Mouse (Mus musculus) right cerebral cortex, adult 18-20 months (tissue): ENCODE measurements around the gene Fcer2a.
A peak's percentile ranks its signal among the peaks of the same experiment; 100 is the strongest.

ENCODE experiments used
- DNase-seq: peaks from one replicate; pipeline ENCODE4 v3.0.0; 2022; ENCODE audit warnings: mixed read lengths

Fcer2a gene

GRCm38 (mm10) chr8:3694121-3694520, at the start of gene Fcer2a:
Gene Fcer2a, minus strand, starts transcription at chr8:3694175.
- no peak for DNase-seq

- no peak for DNase-seq
Measured at GRCm38 (mm10) chr8:3736947-3737346, 43.0 kb upstream of the Fcer2a start.

GRCm38 (mm10) chr8:3735599-3735998, 41.6 kb upstream of the Fcer2a start:
- peak; percentile 25 for DNase-seq

DNA sequence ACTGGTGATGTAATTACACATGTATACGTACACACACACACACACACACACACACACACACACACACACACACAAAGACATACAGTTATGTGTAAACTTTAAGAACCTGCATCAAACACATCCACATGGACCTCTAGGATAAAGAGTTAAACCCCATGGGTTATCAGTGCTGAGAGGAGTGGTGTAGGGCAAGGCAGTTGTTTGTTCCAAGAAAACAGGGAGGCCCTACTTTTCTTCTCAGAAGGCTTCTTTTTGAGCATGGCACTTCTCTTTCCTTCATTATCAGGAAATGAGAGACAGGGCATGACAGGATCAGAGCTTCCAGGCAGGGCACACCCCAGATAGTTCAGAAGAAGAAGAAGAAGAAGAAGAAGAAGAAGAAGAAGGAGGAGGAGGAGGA, 40.1 kb upstream of the Fcer2a start:
- DNase-seq, result no peak

GRCm38 (mm10) chr8:3721041-3721440, 27.1 kb upstream of the Fcer2a start:
- no peak for DNase-seq

- no peak for DNase-seq
Measured at GRCm38 (mm10) chr8:3720551-3720950, 26.6 kb upstream of the Fcer2a start, which contains the start of gene Clec4g. Gene Clec4g, minus strand, starts transcription at chr8:3720651.

GRCm38 (mm10) chr8:3718559-3718958, 24.6 kb upstream of the Fcer2a start:
- peak; percentile 66 for DNase-seq

DNA sequence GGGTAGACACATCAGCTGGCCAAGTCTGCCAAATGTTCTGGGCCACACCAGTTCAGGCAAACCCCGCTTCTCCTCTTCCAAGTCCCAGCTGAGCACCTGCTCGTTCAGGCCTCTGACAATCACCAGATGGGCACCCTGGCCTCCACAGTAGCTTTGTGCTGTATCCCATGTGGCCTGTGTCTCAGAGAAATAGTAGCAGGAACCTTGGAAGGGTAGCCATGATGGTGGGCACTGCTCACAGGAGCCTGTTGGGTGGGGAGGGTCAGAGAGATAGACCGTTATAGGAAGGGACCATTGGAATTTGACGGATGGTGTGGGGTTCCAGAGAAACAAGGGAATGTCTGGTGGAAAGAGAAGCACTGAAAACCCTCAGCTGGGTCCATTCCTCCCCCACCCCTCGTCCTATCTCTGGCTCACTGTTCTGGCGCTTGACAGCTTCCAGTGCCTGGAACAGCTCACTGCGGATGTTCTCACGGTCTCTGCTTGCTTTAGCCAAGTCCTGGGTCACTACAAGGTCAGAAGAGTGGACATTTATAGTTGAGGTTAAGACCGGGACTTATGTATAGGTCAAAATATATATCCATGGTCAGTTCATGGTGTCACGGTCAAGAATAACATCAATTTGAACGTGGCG, 23.5 kb upstream of the Fcer2a start:
- DNase-seq, result no peak

- DNase-seq, result no peak
Measured at GRCm38 (mm10) chr8:3711646-3712045, 17.7 kb upstream of the Fcer2a start.

GRCm38 (mm10) chr8:3710312-3710711, 16.3 kb upstream of the Fcer2a start:
- no peak for DNase-seq

DNA sequence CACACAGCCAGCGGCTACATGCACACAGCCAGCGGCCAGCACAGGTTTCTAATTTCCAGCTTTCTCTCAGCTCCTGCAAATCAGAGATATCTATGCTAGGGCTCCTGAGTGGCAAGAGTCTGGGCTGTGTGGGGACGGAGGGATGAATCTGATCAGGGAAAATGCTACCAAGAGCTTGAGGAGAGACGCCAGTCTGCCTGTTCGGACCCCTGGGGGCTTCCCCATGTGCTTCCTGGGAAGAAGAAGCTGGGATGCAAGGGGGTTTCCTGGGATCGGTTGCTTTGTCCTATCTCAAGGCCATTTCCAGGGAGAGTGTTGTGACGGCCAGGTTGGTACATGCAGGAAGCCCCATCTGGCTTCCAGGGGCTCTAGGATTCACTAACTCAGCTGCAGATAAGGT, 13.6 kb upstream of the Fcer2a start:
- no peak for DNase-seq

DNA sequence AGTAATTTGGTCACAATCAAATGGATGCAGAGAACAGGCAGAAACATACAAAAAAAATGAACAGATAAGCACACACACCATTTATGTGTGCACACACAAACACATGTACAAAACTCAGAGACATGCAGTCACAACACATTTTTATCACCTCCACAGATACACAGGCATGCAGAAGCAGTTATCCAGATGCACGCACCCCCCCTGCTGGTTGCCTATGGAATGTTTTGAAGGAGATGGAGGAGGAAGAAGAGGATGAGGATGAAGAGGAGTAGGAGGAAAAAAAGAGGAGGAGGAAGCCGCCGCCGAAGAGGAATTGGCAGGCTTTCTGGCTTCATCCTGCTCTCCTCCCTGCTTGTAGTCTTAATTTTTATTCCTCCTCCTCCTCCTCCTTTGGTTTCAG, 11.7 kb upstream of the Fcer2a start:
- peak; percentile 40 for DNase-seq

- DNase-seq, result no peak
Measured at GRCm38 (mm10) chr8:3701491-3701890, 7.5 kb upstream of the Fcer2a start.

DNA sequence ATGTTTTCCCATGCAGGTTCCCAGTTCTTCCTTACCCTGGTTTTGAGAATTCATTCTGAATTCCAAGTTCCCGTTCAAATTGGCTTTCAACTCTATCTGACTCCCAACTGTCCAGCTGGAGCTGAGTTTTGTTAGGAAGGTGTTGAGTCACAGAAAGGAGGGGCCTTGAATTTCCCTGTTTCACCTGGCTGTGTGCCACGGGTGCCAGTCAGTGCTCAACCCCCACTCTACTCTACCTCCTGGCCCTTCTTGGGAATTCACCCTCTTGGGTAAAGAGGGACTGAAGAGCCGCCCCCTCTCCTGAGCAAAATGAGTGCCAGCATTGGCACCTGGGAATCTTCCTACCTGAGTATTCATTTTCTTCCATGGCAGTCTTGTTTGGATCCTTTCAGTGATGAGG, 3.2 kb downstream of the Fcer2a start:
- no peak for DNase-seq

DNA sequence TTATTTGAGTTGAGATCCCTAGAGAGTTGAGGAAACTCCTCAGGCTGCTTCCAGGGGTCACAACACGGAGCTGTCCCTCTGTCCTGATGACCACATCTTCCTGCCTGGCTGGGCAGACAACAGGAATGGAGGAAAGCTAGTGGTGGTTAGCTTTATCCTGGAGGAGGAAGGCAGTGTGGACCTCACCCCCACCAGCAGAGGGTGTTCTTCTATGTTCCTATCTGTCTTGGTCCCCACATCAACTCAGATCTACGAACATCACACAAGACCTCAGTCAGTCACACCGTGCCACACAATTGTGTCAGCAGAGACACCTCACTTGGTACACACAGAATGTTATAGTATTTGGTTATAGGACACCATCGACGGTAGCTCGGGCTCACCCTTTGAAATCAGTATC, 6.4 kb downstream of the Fcer2a start:
- DNase-seq, result no peak

DNA sequence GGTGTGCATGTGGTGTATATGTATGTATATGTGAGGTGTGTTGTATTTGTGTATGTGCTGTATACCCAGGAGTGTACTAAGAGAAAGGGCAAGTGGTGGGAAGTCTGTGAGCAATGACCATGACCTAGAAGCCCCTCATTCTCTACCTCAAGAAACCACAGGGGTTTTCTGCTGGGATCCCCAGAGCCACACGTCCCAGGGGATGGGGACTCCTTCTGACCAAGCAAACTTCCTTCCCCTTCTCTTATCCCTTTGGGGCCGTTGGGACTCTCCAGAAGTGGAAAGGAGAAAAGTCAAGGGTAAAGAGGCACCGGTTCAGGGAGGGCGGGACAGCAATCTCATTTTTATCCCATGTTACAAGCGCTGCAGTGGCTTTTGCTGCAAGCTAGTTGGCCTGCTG, 8.6 kb downstream of the Fcer2a start:
- DNase-seq, result no peak

- DNase-seq, result no peak
Measured at GRCm38 (mm10) chr8:3684530-3684929, 9.4 kb downstream of the Fcer2a start.

GRCm38 (mm10) chr8:3683408-3684176, 10.4 kb downstream of the Fcer2a start:
- DNase-seq, result no peak

DNA sequence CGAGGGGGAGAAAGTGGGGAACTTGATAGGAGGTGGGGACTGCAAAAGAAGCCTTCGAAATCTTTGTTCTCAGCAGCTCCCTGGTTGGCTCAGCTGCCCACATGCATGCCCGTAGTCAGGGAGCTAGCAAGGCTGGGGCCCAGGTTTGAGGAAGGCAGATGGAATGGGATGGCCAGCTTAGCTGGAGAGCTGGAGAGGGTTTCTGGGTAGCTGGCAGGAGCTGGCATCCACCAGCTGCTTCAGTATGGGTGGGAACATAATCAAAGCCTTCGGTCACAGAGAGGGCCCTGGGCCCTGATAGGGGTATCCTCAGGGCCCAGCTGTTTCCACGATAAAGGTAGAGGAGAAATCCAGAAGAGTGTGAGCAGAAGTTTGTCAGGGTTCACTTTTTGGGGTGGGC, 11.5 kb downstream of the Fcer2a start:
- DNase-seq, result no peak

DNA sequence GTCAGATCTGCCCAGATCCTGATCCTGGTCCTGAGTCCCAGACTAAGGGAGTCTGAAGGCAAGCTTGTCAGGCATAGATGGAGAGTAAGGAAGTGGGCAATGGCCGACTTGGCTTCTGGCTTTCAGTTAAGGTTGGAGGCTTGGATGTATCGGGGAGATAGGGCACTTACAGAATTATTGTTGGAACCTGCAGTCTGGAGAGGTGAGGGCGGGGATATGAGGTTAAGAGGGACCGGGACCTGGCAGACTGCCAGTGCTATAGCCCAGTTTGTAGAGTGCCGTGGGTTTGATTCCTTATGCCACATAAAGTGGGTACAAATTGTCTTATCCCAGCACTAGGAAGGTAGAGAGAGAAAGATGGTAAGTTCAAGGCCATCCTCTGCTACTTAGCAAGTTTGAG, 14.3 kb downstream of the Fcer2a start:
- DNase-seq, result no peak

DNA sequence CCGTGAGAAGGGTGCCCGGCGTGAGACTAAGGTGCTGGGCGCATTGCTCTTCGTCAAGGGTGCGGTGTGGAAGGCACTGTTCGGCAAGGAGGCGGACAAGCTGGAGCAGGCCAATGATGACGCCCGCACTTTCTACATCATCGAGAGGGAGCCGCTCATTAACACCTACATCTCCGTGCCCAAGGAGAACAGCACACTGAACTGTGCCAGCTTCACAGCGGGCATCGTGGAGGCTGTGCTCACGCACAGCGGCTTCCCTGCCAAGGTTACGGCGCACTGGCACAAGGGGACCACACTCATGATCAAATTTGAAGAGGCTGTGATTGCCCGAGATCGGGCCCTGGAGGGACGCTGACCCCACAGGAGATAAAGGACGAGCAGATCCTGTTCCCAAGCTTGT, 14.7 kb downstream of the Fcer2a start:
- no peak for DNase-seq

DNA sequence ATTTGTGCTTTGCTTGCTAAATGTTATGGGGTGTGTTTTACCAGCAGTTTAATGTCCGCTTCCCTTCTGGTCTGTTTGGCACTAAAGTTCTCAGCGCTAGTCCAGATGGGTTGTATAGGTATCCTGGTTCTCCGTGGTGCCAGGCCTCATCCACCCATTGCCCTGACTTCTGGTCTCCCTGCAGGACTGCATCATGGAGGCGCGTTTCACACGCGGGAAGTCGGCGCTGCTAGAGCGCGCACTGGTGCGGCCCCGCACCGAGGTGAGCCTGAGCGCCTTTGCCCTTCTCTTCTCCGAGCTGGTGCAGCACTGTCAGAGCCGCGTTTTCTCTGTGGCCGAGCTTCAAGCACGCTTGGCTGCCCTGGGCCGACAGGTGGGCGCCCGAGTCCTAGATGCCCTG, 15.1 kb downstream of the Fcer2a start:
- no peak for DNase-seq

DNA sequence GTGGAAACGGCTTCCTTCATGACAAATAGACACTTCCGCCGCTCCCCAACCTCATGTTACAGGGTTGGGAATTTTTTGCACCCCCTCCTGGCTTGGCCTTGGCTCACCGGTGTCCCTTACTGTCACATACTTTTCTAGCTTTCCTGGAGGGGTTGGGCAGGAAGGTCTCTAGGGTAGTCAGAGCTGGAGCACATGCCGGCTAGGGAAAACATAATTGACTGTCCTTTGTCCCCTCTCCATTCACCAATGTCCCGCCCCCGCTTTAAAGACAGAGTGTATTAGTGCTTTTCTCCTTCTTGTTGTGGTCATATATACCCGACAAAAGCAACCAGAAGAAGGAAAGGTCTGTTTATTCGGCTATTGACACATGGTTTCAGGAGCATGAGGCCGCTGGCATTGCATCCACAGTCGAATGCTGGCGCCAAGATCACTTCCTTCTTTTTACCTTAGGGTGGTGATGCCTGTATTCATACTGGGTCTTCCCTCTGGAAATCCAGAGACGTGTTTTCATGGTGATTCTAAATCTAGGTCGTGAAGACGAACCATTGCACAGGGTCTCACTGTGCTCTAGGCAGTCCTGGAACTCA, 16.9 kb downstream of the Fcer2a start:
- DNase-seq, result no peak
